In the genomic region with DNA sequence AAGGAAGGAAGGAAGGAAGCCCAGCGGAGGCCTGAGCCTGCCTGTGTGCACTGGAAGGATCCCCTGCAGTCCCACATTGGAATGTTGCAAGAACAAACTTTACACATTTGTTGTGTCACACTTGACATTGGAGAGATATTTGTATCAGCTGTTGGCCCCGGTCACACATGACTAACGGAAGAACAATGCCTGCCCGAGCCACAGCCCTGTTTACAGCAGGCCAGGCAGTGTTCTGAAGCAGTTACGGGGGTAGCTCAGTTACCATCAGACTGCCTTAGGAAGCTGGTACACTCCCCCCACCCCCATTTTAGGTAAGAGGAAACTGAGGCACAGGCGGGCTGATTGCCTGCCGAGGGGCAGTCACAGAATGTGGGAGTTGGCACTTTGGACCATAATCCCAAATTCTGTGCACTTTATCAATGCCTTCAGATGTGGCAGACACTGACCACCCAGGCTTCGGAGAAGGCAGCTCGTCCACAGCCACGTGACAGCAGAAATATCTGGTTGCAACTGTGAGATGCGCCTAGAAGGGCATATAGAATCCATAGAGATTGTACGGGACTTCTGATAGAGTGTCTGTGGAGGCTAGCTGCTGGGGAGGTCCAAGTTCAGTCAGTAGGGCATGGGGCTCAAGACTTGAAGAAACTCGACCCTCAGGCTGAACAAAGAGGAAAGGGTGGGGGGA, we compare ENCODE assay signal across 11 mouse cellular contexts. TPM values are rescaled to one million over a fixed set of nuclear protein-coding genes. Genes with fewer than 3 reads are reported as not detected.
DNase-seq lines count a peak whose midpoint lies in the region; ATAC-seq lines count a peak whose summit lies in the region.
"Had no signal": no experiment of that assay in that cellular context is flagged by ENCODE, and none has a peak within 500 bp of the region (broad histone marks: within the 10 kb centered on the region; RNA-seq: fewer than 3 reads in every experiment).

No protein-coding gene starts in this region.

- H3K27me3 ChIP-seq in limb, embryonic 15.5 days = peaks cover 22% of the 10 kb centered on the region
- peaks cover 16% of the 10 kb centered on the region for H3K27me3 ChIP-seq in midbrain, embryonic 10.5 days (ENCODE audit: low read depth, poor library complexity, severe bottlenecking)

- no peak for ATAC-seq in limb, embryonic 15.5 days (ENCODE audit: insufficient number of reproducible peaks, low FRiP score, low TSS enrichment, low read depth)
- ATAC-seq: forebrain, postnatal 0 days had no signal

- H3K4me1 ChIP-seq in limb, embryonic 15.5 days = peaks cover 17% of the 10 kb centered on the region
- peaks cover 23% of the 10 kb centered on the region for H3K4me1 ChIP-seq in midbrain, embryonic 10.5 days

- H3K4me3 ChIP-seq in limb, embryonic 15.5 days = no peak overlapping the region
- no peak overlapping the region for H3K4me3 ChIP-seq in midbrain, embryonic 10.5 days

- H3K4me2 ChIP-seq in limb, embryonic 15.5 days = no peak overlapping the region

- 71% methylated on average over 13 of the region's 13 CpGs for WGBS in limb, embryonic 15.5 days
- 80% methylated on average over 13 of the region's 13 CpGs for WGBS in midbrain, embryonic 10.5 days

- H3K9me3 ChIP-seq in limb, embryonic 15.5 days = no peaks in the 10 kb centered on the region
- H3K9me3 ChIP-seq in midbrain, embryonic 10.5 days (replicated peaks) = no peaks in the 10 kb centered on the region
- H3K9me3 ChIP-seq: G1E had no signal

- H3K36me3 ChIP-seq in limb, embryonic 15.5 days = no peaks in the 10 kb centered on the region
- H3K36me3 ChIP-seq in midbrain, embryonic 10.5 days = no peaks in the 10 kb centered on the region
- H3K36me3 ChIP-seq: G1E had no signal

- peak; percentile 26 to 35 for DNase-seq in urinary bladder, postnatal 36 days (ENCODE audit: low spot score in 2 of 2)
- DNase-seq in urinary bladder, adult 2 months (ENCODE audit: low spot score) = no peak
- peak; percentile 63 for DNase-seq in heart, adult 8-10 months (ENCODE audit: low spot score)
- no peak for DNase-seq in spleen, postnatal 36 days (ENCODE audit: low spot score in 2 of 2)
- DNase-seq in urinary bladder, postnatal 4 days (ENCODE audit: low spot score in 2 of 2) = no peak
- no peak for DNase-seq in midbrain, embryonic 10.5 days (ENCODE audit: low spot score)
- DNase-seq: forebrain, postnatal 0 days; layer of hippocampus, postnatal 36 days; thymus, postnatal 14 days had no signal

- peak overlapping the region; percentile 22; the same call in 1 of the 2 replicates for H3K27ac ChIP-seq in limb, embryonic 15.5 days
- no peak overlapping the region for H3K27ac ChIP-seq in midbrain, embryonic 10.5 days (replicated peaks)

- H3K9ac ChIP-seq in limb, embryonic 15.5 days = no peak overlapping the region
- H3K9ac ChIP-seq: forebrain, postnatal 0 days had no signal

RNA-seq across cellular contexts. Expression of a gene that starts 52.7 kb away (rescaled TPM):
- 113 and 164 TPM in 2 replicates for polyA plus RNA-seq in urinary bladder, adult 2 months (2012; rRNA removed)
- 100 to 1,000 TPM; 423 to 464 (median 433) TPM for total RNA-seq in heart, adult 8-10 months (2022)
- polyA plus RNA-seq in limb, embryonic 15.5 days (2015; fragmentation: Nextera tagmentation; extraction: Ambion mirVana) = 2.9 and 4.5 TPM in 2 replicates
- polyA plus RNA-seq in midbrain, embryonic 10.5 days (2016; fragmentation: Nextera tagmentation; extraction: Ambion mirVana) = 0.32 and 0.59 TPM in 2 replicates
- polyA plus RNA-seq: G1E had no signal

Comparison
In these comparisons a context has a peak if more than half of its experiments do, and no peak if none do; other contexts are left out.
1. DNase-seq: peak in urinary bladder, postnatal 36 days (2 of 2) and heart, adult 8-10 months (single experiment); none in urinary bladder, adult 2 months (single experiment), spleen, postnatal 36 days (0 of 2), urinary bladder, postnatal 4 days (0 of 2) and midbrain, embryonic 10.5 days (single experiment).
2. RNA of a gene that starts 52.7 kb away (polyA plus RNA-seq): 113 to 164 TPM in urinary bladder, adult 2 months; 2.9 to 4.5 TPM in limb, embryonic 15.5 days and 0.32 to 0.59 TPM in midbrain, embryonic 10.5 days; every median in the first group is over 10 times any median in the second.